Mouse (Mus musculus): ENCODE data around the gene Pacsin1. TPM values are rescaled to one million over a fixed set of nuclear protein-coding genes. Genes with fewer than 3 reads are reported as not detected.

Pacsin1 gene
- polyA plus RNA-seq, 1 experiment from 2014 or later = 0.14 TPM

DNA sequence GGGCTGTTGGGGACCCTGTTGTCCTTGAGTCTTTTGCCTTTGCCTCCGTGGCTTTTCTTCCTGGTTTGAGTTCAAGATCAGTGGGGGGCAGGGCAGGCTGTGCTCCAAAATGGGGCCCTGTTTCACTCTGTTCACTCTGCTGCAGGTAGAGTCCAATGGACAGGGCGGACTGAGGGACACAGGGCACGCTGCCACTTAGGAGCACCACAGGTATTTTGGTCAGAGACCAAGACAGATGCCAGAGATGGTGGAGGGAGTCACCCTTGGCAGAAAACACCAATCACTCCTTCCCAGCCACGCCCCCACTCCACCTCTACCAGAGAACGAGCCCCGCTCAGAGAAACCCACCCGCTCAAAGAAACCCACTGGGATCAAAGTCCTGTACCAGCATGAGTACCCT is 9.5 kb upstream of the Pacsin1 start:
- Histone ChIP-seq H3K4me3 (ENCODE audit: inconsistent target) (no peak overlapping the region), H3K36me3 (ENCODE audit: inconsistent target) (no peaks in the 10 kb centered on the region), H3K79me2 (ENCODE audit: inconsistent target) (no peaks in the 10 kb centered on the region), H3K27ac (no peak overlapping the region)
- WGBS (ENCODE audit: missing documents) = 90% methylated on average over 7 of the region's 7 CpGs

- no peak overlapping the region for H3K27ac ChIP-seq
- no peaks in the 10 kb centered on the region for H3K36me3 ChIP-seq (ENCODE audit: inconsistent target)
- WGBS (ENCODE audit: missing documents) = 8% methylated on average over 12 of the region's 12 CpGs
- H3K79me2 ChIP-seq (ENCODE audit: inconsistent target) = no peaks in the 10 kb centered on the region
- no peak overlapping the region for H3K4me3 ChIP-seq (ENCODE audit: inconsistent target)
Observed at GRCm38 (mm10) chr17:27650160-27650559, 5.1 kb upstream of the Pacsin1 start.

DNA sequence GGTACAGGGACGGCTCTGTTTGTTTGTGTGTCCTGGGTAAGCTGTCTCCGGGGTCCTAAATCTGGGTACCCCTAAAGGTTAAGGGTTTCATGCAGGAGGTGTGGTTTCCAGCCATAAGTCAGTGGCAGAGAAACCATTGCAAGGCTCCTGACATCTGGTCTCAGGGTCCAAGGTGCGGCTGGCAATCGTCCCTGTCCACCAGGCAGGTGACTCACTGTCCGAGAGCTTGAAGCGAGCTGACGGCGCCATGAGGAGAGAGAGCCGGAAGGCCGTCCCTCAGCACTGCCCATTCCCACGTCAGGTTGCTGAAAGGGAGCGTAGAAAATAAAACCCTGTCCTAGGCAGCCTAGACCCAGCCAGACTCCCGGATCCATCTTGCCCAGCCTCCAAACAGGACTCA is 4.7 kb upstream of the Pacsin1 start:
- Histone ChIP-seq H3K4me3 (ENCODE audit: inconsistent target) (no peak overlapping the region), H3K79me2 (ENCODE audit: inconsistent target) (no peaks in the 10 kb centered on the region), H3K36me3 (ENCODE audit: inconsistent target) (no peaks in the 10 kb centered on the region), H3K27ac (no peak overlapping the region)
- 79% methylated on average over 13 of the region's 13 CpGs for WGBS (ENCODE audit: missing documents)

DNA sequence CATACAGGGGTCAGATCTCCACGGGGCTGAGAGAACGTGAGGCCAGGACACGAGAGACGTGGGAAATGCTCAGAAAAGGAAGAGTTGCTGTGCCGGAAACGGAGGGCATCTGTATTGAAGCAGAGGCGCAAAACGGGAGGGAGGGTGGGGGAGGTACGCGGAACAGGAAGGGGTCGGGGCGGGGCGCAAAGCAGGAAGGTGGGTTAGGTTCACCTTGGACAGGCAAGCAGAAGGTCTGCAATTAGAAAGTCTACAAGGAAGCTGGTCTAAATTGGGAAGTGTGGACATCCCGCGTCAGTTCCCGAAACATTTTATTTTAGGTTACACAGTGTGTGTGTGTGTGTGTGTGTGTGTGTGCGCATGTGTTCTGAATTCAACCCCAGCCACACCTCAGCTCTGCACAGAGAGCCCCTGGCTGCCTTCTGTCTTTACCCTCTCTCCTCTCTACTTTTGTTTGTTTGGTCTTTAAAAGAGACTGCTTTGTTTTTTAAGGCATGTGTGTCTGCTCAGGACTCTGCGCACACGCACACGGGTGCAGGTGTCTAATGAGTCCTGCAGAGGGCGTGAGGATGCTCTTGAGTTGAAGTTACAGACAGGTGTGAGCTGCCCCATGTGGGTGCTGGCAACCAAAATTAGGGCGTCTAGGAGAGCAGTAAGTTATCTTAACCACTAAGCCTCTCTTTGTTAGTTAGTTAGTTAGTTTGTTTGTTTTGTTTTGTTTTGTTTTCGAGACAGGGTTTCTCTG is 3.1 kb upstream of the Pacsin1 start:
- Histone ChIP-seq H3K79me2 (ENCODE audit: inconsistent target) (no peaks in the 10 kb centered on the region), H3K27ac (no peak overlapping the region), H3K4me3 (ENCODE audit: inconsistent target) (no peak overlapping the region), H3K36me3 (ENCODE audit: inconsistent target) (no peaks in the 10 kb centered on the region)
- 46% methylated on average over 22 of the region's 23 CpGs for WGBS (ENCODE audit: missing documents)

DNA sequence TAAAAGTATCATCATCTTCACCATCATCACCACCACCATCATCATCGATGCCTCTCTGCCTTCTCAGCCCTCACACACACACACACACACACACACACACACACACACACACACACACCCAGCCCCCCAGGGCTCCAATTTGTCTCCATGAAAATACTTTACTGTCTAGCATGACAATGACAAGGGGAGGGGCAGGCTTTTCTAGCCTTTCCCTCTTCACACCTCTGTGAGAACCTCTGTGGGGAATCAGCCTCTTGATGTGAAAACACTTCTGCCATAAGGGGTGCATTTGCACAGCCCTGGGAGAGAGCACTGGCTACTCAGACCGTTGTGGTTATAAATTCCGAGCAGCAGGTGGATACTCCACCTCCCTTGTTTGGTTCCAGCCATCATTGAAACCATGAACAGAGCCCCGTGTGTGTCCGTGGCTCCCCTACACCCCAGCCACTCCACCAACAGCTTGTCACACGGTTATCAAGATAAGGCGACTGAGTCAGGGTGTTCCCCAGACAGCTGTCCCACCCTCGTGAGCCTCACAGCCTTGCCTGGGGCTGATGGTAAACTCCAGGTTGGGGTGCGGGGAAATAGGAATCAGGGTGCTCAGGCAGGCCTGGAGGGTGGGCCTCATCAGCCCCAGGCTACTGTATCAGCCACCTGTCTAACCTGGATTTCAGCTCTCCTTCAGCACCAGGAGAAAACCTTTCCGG is 1.9 kb upstream of the Pacsin1 start:
- Histone ChIP-seq H3K79me2 (ENCODE audit: inconsistent target) (no peaks in the 10 kb centered on the region), H3K36me3 (ENCODE audit: inconsistent target) (no peaks in the 10 kb centered on the region), H3K27ac (no peak overlapping the region), H3K4me3 (ENCODE audit: inconsistent target) (no peak overlapping the region)
- 84% methylated on average over 10 of the region's 10 CpGs for WGBS (ENCODE audit: missing documents)

GRCm38 (mm10) chr17:27656011-27656399 is 696 bp downstream of the Pacsin1 start:
- WGBS (ENCODE audit: missing documents) = 2% methylated on average over 14 of the region's 14 CpGs
- H3K27ac ChIP-seq = no peak overlapping the region
- H3K4me3 ChIP-seq (ENCODE audit: inconsistent target) = no peak overlapping the region
- no peaks in the 10 kb centered on the region for H3K79me2 ChIP-seq (ENCODE audit: inconsistent target)
- H3K36me3 ChIP-seq (ENCODE audit: inconsistent target) = no peaks in the 10 kb centered on the region

GRCm38 (mm10) chr17:27656414-27656813 is 1.1 kb downstream of the Pacsin1 start:
- Histone ChIP-seq H3K36me3 (ENCODE audit: inconsistent target) (no peaks in the 10 kb centered on the region), H3K4me3 (ENCODE audit: inconsistent target) (no peak overlapping the region), H3K27ac (no peak overlapping the region), H3K79me2 (ENCODE audit: inconsistent target) (no peaks in the 10 kb centered on the region)
- WGBS (ENCODE audit: missing documents) = 6% methylated on average over 5 of the region's 5 CpGs

GRCm38 (mm10) chr17:27657123-27657522 is 1.8 kb downstream of the Pacsin1 start:
- Histone ChIP-seq H3K79me2 (ENCODE audit: inconsistent target) (no peaks in the 10 kb centered on the region), H3K27ac (no peak overlapping the region), H3K4me3 (ENCODE audit: inconsistent target) (no peak overlapping the region), H3K36me3 (ENCODE audit: inconsistent target) (no peaks in the 10 kb centered on the region)
- WGBS (ENCODE audit: missing documents) = 63% methylated on average over 8 of the region's 8 CpGs

GRCm38 (mm10) chr17:27658767-27659166 is 3.5 kb downstream of the Pacsin1 start:
- H3K36me3 ChIP-seq (ENCODE audit: inconsistent target) = no peaks in the 10 kb centered on the region
- H3K79me2 ChIP-seq (ENCODE audit: inconsistent target) = no peaks in the 10 kb centered on the region
- no peak overlapping the region for H3K4me3 ChIP-seq (ENCODE audit: inconsistent target)
- no peak overlapping the region for H3K27ac ChIP-seq
- 84% methylated on average over 7 of the region's 7 CpGs for WGBS (ENCODE audit: missing documents)

DNA sequence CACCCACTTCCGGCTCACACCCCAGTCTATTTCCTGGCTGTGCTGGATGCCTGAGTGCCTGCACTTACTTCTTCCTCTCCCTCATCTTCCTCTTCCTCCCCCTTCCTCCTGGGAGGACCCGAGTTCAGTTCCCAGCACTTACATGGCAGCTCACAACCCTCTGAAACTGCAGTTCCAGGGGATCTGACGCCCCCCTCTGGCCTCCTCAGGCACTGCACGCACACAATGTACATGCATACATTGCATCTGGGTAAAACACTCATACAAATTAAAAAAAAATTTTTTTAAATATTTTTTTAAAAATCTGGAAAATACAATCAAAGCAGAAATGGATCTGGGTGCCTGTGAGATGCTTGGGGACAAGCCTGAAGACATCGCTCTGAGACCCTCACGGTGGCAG is 16.4 kb downstream of the Pacsin1 start:
- no peak overlapping the region for H3K27ac ChIP-seq
- 73% methylated on average over 6 of the region's 6 CpGs for WGBS (ENCODE audit: missing documents)

DNA sequence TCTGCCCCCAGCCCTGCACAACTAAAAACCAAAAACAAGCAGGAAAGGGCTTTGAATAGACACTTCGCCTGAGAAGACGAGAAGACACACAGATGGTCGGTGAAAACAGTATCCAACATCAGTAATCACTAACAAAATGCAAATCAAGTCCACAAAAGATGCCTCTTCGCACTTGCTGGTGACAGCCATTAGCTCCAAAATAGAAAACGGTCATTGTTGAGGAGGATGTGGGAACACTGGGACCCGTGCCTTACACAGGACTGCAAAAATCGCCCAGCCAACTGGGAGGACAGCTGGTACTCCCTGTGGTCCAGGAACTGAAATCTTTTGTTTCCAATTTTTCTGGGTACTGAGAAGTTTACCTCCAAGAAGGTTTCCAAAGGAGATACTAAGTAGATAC is 18.6 kb downstream of the Pacsin1 start:
- Histone ChIP-seq H3K36me3 (ENCODE audit: inconsistent target) (no peaks in the 10 kb centered on the region), H3K79me2 (ENCODE audit: inconsistent target) (no peaks in the 10 kb centered on the region), H3K4me3 (ENCODE audit: inconsistent target) (no peak overlapping the region), H3K27ac (no peak overlapping the region)
- 82% methylated on average over 7 of the region's 7 CpGs for WGBS (ENCODE audit: missing documents)

More for the DNA sequence above, 16.4 kb downstream of the Pacsin1 start:
- H3K36me3 ChIP-seq (ENCODE audit: inconsistent target) = no peaks in the 10 kb centered on the region
- H3K4me3 ChIP-seq (ENCODE audit: inconsistent target) = no peak overlapping the region
- H3K79me2 ChIP-seq (ENCODE audit: inconsistent target) = no peaks in the 10 kb centered on the region

DNA sequence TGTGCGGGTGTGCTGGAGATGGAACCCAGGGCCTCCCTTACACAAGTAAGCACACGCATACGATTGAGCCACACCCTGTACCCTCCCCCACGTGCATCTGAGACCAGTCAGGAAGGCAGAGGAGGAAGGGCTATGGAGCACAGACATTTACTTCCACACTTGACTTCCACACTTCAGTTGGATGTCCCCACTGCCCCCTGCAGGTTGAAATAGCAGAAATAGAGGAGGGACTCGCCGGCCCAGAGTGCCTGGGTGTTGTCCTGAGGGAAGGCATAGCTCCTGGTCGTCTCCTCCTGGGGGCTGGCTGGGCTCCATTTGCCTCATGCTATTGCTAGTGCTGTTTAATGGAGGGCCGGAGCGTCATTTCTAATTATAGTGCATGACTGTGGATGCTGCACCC is 20.1 kb downstream of the Pacsin1 start:
- no peaks in the 10 kb centered on the region for H3K79me2 ChIP-seq (ENCODE audit: inconsistent target)
- H3K27ac ChIP-seq = no peak overlapping the region
- no peaks in the 10 kb centered on the region for H3K36me3 ChIP-seq (ENCODE audit: inconsistent target)
- WGBS (ENCODE audit: missing documents) = 34% methylated on average over 6 of the region's 9 CpGs
- H3K4me3 ChIP-seq (ENCODE audit: inconsistent target) = no peak overlapping the region

DNA sequence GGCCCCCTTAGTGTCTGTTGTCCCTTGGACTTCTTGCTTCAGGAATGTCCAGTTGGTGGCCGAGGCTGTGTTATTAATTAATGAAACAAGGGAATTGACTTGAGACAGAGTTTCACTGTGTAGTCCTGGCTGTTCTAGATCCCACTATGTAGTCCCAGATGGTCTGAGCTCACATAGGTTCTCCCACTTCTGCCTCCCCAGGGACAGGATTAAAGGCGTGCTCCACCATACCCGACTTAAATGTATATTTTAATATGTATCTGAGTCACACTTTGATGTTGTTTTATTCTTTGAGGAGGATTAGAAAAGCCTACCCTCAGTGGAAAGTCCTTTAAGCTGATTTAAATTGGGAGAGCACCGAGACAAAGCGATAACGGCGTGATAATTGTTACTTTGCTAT is 21.0 kb downstream of the Pacsin1 start:
- 96% methylated on average over 7 of the region's 7 CpGs for WGBS (ENCODE audit: missing documents)
- H3K4me3 ChIP-seq (ENCODE audit: inconsistent target) = no peak overlapping the region
- H3K79me2 ChIP-seq (ENCODE audit: inconsistent target) = no peaks in the 10 kb centered on the region
- no peaks in the 10 kb centered on the region for H3K36me3 ChIP-seq (ENCODE audit: inconsistent target)
- no peak overlapping the region for H3K27ac ChIP-seq

- Histone ChIP-seq H3K4me3 (ENCODE audit: inconsistent target) (no peak overlapping the region), H3K79me2 (ENCODE audit: inconsistent target) (no peaks in the 10 kb centered on the region), H3K36me3 (ENCODE audit: inconsistent target) (no peaks in the 10 kb centered on the region), H3K27ac (no peak overlapping the region)
- WGBS (ENCODE audit: missing documents) = 90% methylated on average over 5 of the region's 5 CpGs
Observed at GRCm38 (mm10) chr17:27677756-27678155, 22.4 kb downstream of the Pacsin1 start.

DNA sequence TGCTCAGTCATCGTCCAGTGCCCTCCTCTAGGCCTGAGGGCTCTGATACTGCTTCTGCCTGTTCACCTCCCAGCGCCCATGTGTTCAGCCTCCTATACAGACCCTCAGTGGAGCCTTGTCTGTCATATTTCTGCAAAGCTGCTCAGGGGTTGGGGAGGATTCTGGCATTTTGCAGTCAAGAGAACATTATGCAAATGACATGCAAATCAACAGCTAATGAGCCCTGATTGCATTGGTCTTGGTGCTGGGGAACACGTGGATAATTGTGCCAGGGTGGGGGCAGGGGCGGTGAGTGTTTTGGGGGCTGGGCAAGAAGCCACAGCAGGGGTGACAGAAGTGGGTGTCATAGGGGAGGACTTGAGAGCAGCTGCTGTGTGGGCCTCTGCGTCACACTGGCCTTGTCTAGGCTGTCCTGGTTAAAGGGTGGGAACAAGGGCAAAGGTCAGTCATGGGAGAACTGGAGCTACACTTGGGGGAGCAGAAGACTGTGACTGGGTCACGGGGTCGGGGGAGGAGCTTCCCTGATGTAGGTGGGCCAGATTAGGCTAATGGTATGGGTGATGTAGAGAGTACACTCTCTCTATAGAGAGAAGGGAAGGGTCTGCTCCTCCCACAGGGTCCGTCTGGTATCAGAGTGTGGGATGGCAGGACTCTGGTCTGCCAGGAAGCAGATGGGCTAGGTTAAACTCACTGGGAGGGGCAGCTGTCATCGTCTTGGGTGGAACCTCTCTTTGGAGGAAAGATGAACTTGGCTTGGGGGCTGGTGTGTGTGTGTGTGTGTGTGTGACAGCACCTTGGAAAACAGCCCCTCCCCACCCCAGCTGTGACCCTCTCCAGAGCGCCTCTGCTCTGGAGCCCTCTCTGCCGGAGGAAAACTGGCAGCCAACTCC is 23.9 kb downstream of the Pacsin1 start:
- 75% methylated on average over 11 of the region's 11 CpGs for WGBS (ENCODE audit: missing documents)
- no peaks in the 10 kb centered on the region for H3K36me3 ChIP-seq (ENCODE audit: inconsistent target)
- no peak overlapping the region for H3K4me3 ChIP-seq (ENCODE audit: inconsistent target)
- no peak overlapping the region for H3K27ac ChIP-seq
- no peaks in the 10 kb centered on the region for H3K79me2 ChIP-seq (ENCODE audit: inconsistent target)

Measured in macrophage (primary cell).